Mouse (Mus musculus) ES-Bruce4 (cell line): ENCODE measurements around the gene Cyp26b1.

Source experiments
- CTCF ChIP-seq: IDR thresholded peaks from one replicate; pipeline ENCODE4 v1.8.1; 2011; ENCODE audit warnings: low read depth, low read length
- EP300 ChIP-seq: IDR thresholded peaks from 2 replicates; pipeline ENCODE4 v1.6.1; 2011; ENCODE audit warnings: low read depth, low read length; ENCODE audit not compliant: insufficient read depth
- POLR2A ChIP-seq: IDR thresholded peaks from one replicate; pipeline ENCODE4 v1.8.1; 2011; ENCODE audit warnings: low read length; ENCODE audit not compliant: insufficient read depth

GRCm38 (mm10) chr6:84580979-84581832 lies 12.5 kb downstream of the Cyp26b1 start:
- no peak for TF ChIP-seq POLR2A
- TF ChIP-seq CTCF = no peak
- TF ChIP-seq EP300 = no peak
